Mouse (Mus musculus): ENCODE measurements around the gene Fbxo9.

DNA sequence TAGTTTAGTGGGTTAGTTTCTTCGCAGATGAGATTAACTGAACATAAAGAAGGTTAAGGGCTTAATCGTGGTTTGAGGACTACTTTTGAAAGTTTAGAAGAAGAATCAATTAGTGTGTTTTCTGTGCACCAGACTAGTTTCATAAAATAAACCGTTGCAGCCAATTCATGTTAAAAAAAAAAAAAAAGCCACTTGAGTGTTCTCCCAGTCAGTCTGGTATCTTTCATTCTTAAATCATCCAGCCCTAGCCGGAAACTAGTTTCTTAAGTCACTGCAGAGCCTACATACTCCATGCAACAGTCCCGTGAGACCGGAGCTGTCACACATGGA lies 1.3 kb downstream of the Fbxo9 start:
- TF ChIP-seq POLR2A (IDR thresholded peaks at IDR 0.05; ENCODE audit: control insufficient read depth, low read depth, low read length) (no peak), CTCF (IDR thresholded peaks at IDR 0.05; ENCODE audit: control insufficient read depth, insufficient read depth, insufficient replicate concordance, low read depth, low read length) (no peak)

Measured in testis, adult 2 months (tissue).